Mouse (Mus musculus) MEL (cell line): ENCODE measurements around the gene Actbl2. TPM values are rescaled to one million over a fixed set of nuclear protein-coding genes. Genes with fewer than 3 reads are reported as not detected.

Source experiments
- DNase-seq: peaks from one replicate; pipeline ENCODE4 v3.0.0; 2011; ENCODE audit warnings: low read depth, low spot score
- H3K27ac ChIP-seq: 2 replicates; pipeline ENCODE4 v1.5.1; 2012; ENCODE audit warnings: low read depth, mild to moderate bottlenecking, control low read depth, low read length, moderate library complexity; ENCODE audit not compliant: control insufficient read depth
- H3K27me3 ChIP-seq, 2 experiments: fragments of 150-350 bp in 1 of 2; sonication (generic) in 1 of 2; 2 replicates each; pipeline ENCODE4 v1.6.1; 2012; ENCODE audit warnings: low read length in 2 of 2, mild to moderate bottlenecking in 2 of 2, improper control_type of control experiment in 1 of 2, moderate library complexity in 1 of 2; ENCODE audit not compliant: insufficient read depth in 2 of 2, control insufficient read depth in 1 of 2
- H3K36me3 ChIP-seq, 2 experiments: 2 replicates each; pipeline ENCODE4 v1.6.1; 2012 to 2014; ENCODE audit warnings: low read length in 2 of 2, improper control_type of control experiment in 1 of 2, inconsistent platforms in 1 of 2, mild to moderate bottlenecking in 1 of 2; ENCODE audit not compliant: insufficient read depth in 2 of 2, control insufficient read depth in 1 of 2
- H3K4me1 ChIP-seq, 2 experiments: fragments of 150-350 bp in 1 of 2; sonication (generic) in 1 of 2; 2 replicates each; pipeline ENCODE4 v1.6.1; 2012; ENCODE audit warnings: low read length in 2 of 2, improper control_type of control experiment in 1 of 2, mild to moderate bottlenecking in 1 of 2; ENCODE audit not compliant: insufficient read depth in 2 of 2, control insufficient read depth in 1 of 2
- H3K4me3 ChIP-seq, 2 experiments: fragments of 150-350 bp in 1 of 2; sonication (generic) in 1 of 2; 2 replicates each; pipeline ENCODE4 v1.5.1; 2012; ENCODE audit warnings: low read depth in 2 of 2, low read length in 2 of 2, mild to moderate bottlenecking in 2 of 2, moderate library complexity in 2 of 2, control low read depth in 1 of 2, improper control_type of control experiment in 1 of 2; ENCODE audit not compliant: control insufficient read depth in 1 of 2, insufficient read depth in 1 of 2
- H3K79me2 ChIP-seq: 2 replicates; pipeline ENCODE4 v1.6.1; 2012; ENCODE audit warnings: mild to moderate bottlenecking, low read length, moderate library complexity; ENCODE audit not compliant: control insufficient read depth, poor library complexity, insufficient read depth
- H3K9ac ChIP-seq: 2 replicates; pipeline ENCODE4 v1.6.1; 2012; ENCODE audit warnings: low read depth, mild to moderate bottlenecking, control low read depth, low read length, moderate library complexity; ENCODE audit not compliant: control insufficient read depth, poor library complexity, severe bottlenecking
- H3K9me3 ChIP-seq: fragments of 150-350 bp; sonication (generic); replicated peaks from 2 replicates; pipeline ENCODE4 v1.6.1; 2012; ENCODE audit warnings: mild to moderate bottlenecking, low read length, improper control_type of control experiment, moderate library complexity; ENCODE audit not compliant: insufficient read depth
- CHD2 ChIP-seq: IDR thresholded peaks from 2 replicates; pipeline ENCODE4 v1.6.1; 2011; ENCODE audit warnings: low read length, improper control_type of control experiment
- CTCF ChIP-seq, 3 experiments: IDR thresholded peaks in 2 of 3; conservative IDR thresholded peaks in 1 of 3; 2 replicates each; pipeline ENCODE4 v1.5.1; 2011 to 2012; ENCODE audit warnings: low read length in 3 of 3, low read depth in 2 of 3, mild to moderate bottlenecking in 2 of 3, improper control_type of control experiment in 1 of 3, inconsistent platforms in 1 of 3, mixed read lengths in 1 of 3, moderate library complexity in 1 of 3; ENCODE audit not compliant: control insufficient read depth in 1 of 3, insufficient read depth in 1 of 3, poor library complexity in 1 of 3, severe bottlenecking in 1 of 3
- EP300 ChIP-seq, 2 experiments: IDR thresholded peaks; 2 replicates each; pipeline ENCODE4 v1.6.1; 2011; ENCODE audit warnings: improper control_type of control experiment in 2 of 2, low read length in 2 of 2, low read depth in 1 of 2, mild to moderate bottlenecking in 1 of 2
- ETS1 ChIP-seq: IDR thresholded peaks from 2 replicates; pipeline ENCODE4 v1.6.1; 2012; ENCODE audit warnings: low read depth, mild to moderate bottlenecking, inconsistent platforms, low read length, improper control_type of control experiment, moderate library complexity
- GATA1 ChIP-seq: IDR thresholded peaks from 2 replicates; pipeline ENCODE4 v1.6.1; 2011; ENCODE audit warnings: low read depth, low read length, improper control_type of control experiment
- HCFC1 ChIP-seq: IDR thresholded peaks from 2 replicates; pipeline ENCODE4 v1.6.1; 2012; ENCODE audit warnings: low read depth, mild to moderate bottlenecking, inconsistent platforms, low read length, improper control_type of control experiment, moderate library complexity
- JUND ChIP-seq: IDR thresholded peaks from 2 replicates; pipeline ENCODE4 v1.6.1; 2011; ENCODE audit warnings: low read depth, mild to moderate bottlenecking, improper control_type of control experiment, low read length
- MAFK ChIP-seq: IDR thresholded peaks from 2 replicates; pipeline ENCODE4 v1.6.1; 2011; ENCODE audit warnings: low read depth, mild to moderate bottlenecking, low read length, improper control_type of control experiment, borderline replicate concordance
- MAX ChIP-seq: IDR thresholded peaks from 2 replicates; pipeline ENCODE4 v1.6.1; 2011; ENCODE audit warnings: low read length, improper control_type of control experiment
- MYC ChIP-seq: IDR thresholded peaks from 2 replicates; pipeline ENCODE4 v1.6.1; 2011; ENCODE audit warnings: low read depth, mild to moderate bottlenecking, low read length, improper control_type of control experiment, moderate library complexity
- NRF1 ChIP-seq: IDR thresholded peaks from 2 replicates; pipeline ENCODE4 v1.6.1; 2014; ENCODE audit warnings: low read depth, mild to moderate bottlenecking, inconsistent platforms, low read length, improper control_type of control experiment, moderate library complexity; ENCODE audit not compliant: poor library complexity, insufficient read depth, severe bottlenecking
- RAD21 ChIP-seq: IDR thresholded peaks from 2 replicates; pipeline ENCODE4 v1.6.1; 2011; ENCODE audit warnings: mild to moderate bottlenecking, low read depth, low read length, improper control_type of control experiment
- SIN3A ChIP-seq: IDR thresholded peaks from 2 replicates; pipeline ENCODE4 v1.6.1; 2012; ENCODE audit warnings: low read length, improper control_type of control experiment, inconsistent platforms
- TAL1 ChIP-seq: IDR thresholded peaks from 2 replicates; pipeline ENCODE4 v1.6.1; 2012; ENCODE audit warnings: mild to moderate bottlenecking, inconsistent platforms, low read length, moderate library complexity, mixed read lengths
- TBP ChIP-seq: IDR thresholded peaks from 2 replicates; pipeline ENCODE4 v1.8.0; 2011; ENCODE audit warnings: low read depth, low read length, improper control_type of control experiment
- USF1 ChIP-seq: IDR thresholded peaks from 2 replicates; pipeline ENCODE4 v1.6.1; 2014; ENCODE audit warnings: low read depth, mild to moderate bottlenecking, inconsistent platforms, low read length, improper control_type of control experiment, moderate library complexity
- ZKSCAN1 ChIP-seq: IDR thresholded peaks from 2 replicates; pipeline ENCODE4 v1.6.1; 2012; ENCODE audit warnings: low read depth, mild to moderate bottlenecking, inconsistent platforms, low read length, improper control_type of control experiment, moderate library complexity
- ZNF384 ChIP-seq: IDR thresholded peaks from 2 replicates; pipeline ENCODE4 v1.6.1; 2012; ENCODE audit warnings: low read depth, mild to moderate bottlenecking, inconsistent platforms, low read length, improper control_type of control experiment
- polyA plus RNA-seq, 2 experiments: library from polyadenylated mRNA; stranded (reverse) in 1 of 2; unstranded in 1 of 2; fragments of >175 nt in 1 of 2; fragments of >200 nt in 1 of 2; gene quantifications; 2 replicates each; pipeline versions ENCODE4 v1.2.1 to v1.2.4; 2012; ENCODE audit warnings: low replicate concordance in 2 of 2, low read depth in 1 of 2; ENCODE audit not compliant: insufficient read length in 2 of 2, insufficient read depth in 1 of 2, missing spikeins in 1 of 2
- total RNA-seq: library from RNA; depleted of rRNA; stranded (reverse); fragments of 300-350 nt; gene quantifications from 2 replicates; pipeline ENCODE4 v1.2.3, GENCODE M21; 2012

The Actbl2 gene
- total and polyA plus RNA-seq, 3 experiments: not detected

GRCm38 (mm10) chr13:111232416-111232815 lies 22.4 kb upstream of the Actbl2 start:
- Histone ChIP-seq H3K9ac (no peak overlapping the region), H3K27ac (no peak overlapping the region), H3K27me3 (no peaks in the 10 kb centered on the region; a peak in 1 of 4 replicates), H3K4me1 (no peaks in the 10 kb centered on the region), H3K4me3 (no peak overlapping the region), H3K36me3 (no peaks in the 10 kb centered on the region), H3K9me3 (no peaks in the 10 kb centered on the region; the same call in 1 of the 2 replicates), H3K79me2 (no peaks in the 10 kb centered on the region)
- no peak for DNase-seq
- TF ChIP-seq TAL1 (no peak), MYC (no peak), USF1 (no peak), JUND (no peak)

GRCm38 (mm10) chr13:111233356-111233755 lies 21.5 kb upstream of the Actbl2 start:
- no peak overlapping the region for H3K4me3 ChIP-seq
- no peaks in the 10 kb centered on the region; the same call in 1 of the 2 replicates for H3K9me3 ChIP-seq
- no peaks in the 10 kb centered on the region for H3K4me1 ChIP-seq
- H3K27ac ChIP-seq: no peak overlapping the region
- no peaks in the 10 kb centered on the region for H3K36me3 ChIP-seq
- H3K27me3 ChIP-seq: no peaks in the 10 kb centered on the region; a peak in 1 of 4 replicates
- no peaks in the 10 kb centered on the region for H3K79me2 ChIP-seq
- H3K9ac ChIP-seq: no peak overlapping the region
- DNase-seq: no peak
- TF ChIP-seq ZNF384 (no peak), RAD21 (no peak), NRF1 (no peak), GATA1 (no peak), MAX (no peak), EP300 (IDR thresholded peaks at IDR 0.05; ENCODE audit: low read depth in 1 of 2, low read length in 2 of 2) (no peak), MAFK (no peak), CHD2 (no peak), ETS1 (no peak), TBP (no peak), CTCF (IDR thresholded peaks at IDR 0.05 in 2 of 3, conservative IDR thresholded peaks at IDR 0.05 in 1 of 3; ENCODE audit: control insufficient read depth in 1 of 3, insufficient read depth in 1 of 3, low read depth in 2 of 3, low read length in 3 of 3, poor library complexity in 1 of 3, severe bottlenecking in 1 of 3) (no peak), HCFC1 (no peak), SIN3A (no peak), ZKSCAN1 (no peak)
